Mouse (Mus musculus): Measurements from ENCODE around the gene Gm21836. TPM values are rescaled to one million over a fixed set of nuclear protein-coding genes. Genes with fewer than 3 reads are reported as not detected.

Gene Gm21836
- polyA plus RNA-seq (2017; shearing (Covaris generic)), result not detected

GRCm38 (mm10) chr9:124493693-124494092, at the start of gene Gm21836:
Gm21836 (minus strand) TSS chr9:124493793.

GRCm38 (mm10) chr9:124476096-124476902, 17.3 kb downstream of the Gm21836 start, which contains the start of gene Ppp2r3d:
Ppp2r3d (minus strand) TSS chr9:124476898.

Other genes with a start within 250 kb of the Gm21836 start
- gene 2010315B03Rik, start 181.1 kb downstream of the Gm21836 start, polyA plus RNA-seq (2017; shearing (Covaris generic)), result 25.8 TPM
- 95.9 TPM for gene Ppp2r3d, start 16.9 kb downstream of the Gm21836 start, polyA plus RNA-seq (2017; shearing (Covaris generic))

Measured in CD4-positive, CD25-positive, alpha-beta regulatory T cell (primary cell).